Mouse (Mus musculus) ES-E14 (cell line): ENCODE measurements around the gene Gm44502. TPM values are rescaled to one million over a fixed set of nuclear protein-coding genes. Genes with fewer than 3 reads are reported as not detected.

Experiments used
- DNase-seq: peaks from one replicate; pipeline ENCODE4 v3.0.0-alpha.2; 2013; ENCODE audit warnings: low read depth, low spot score
- H3K27ac ChIP-seq: 2 replicates; pipeline ENCODE4 v1.5.1; 2012; ENCODE audit warnings: low read depth, mild to moderate bottlenecking, low read length, moderate library complexity, mixed read lengths; ENCODE audit not compliant: poor library complexity, insufficient read depth, severe bottlenecking
- H3K36me3 ChIP-seq: 2 replicates; pipeline ENCODE4 v1.6.1; 2012; ENCODE audit warnings: mild to moderate bottlenecking, low read length, moderate library complexity, mixed read lengths; ENCODE audit not compliant: control insufficient read depth, poor library complexity, insufficient read depth, severe bottlenecking
- H3K4me1 ChIP-seq, 2 experiments: fragments of 150-350 bp in 1 of 2; sonication (generic) in 1 of 2; 2 replicates each; pipeline ENCODE4 v1.6.1; 2012; ENCODE audit warnings: low read length in 2 of 2, mild to moderate bottlenecking in 1 of 2, mixed read lengths in 1 of 2; ENCODE audit not compliant: control insufficient read depth in 2 of 2, insufficient read depth in 2 of 2, poor library complexity in 1 of 2
- H3K4me3 ChIP-seq, 2 experiments: fragments of 150-350 bp in 1 of 2; sonication (generic) in 1 of 2; 2 replicates each; pipeline ENCODE4 v1.5.1; 2012; ENCODE audit warnings: low read length in 2 of 2, low read depth in 1 of 2, mild to moderate bottlenecking in 1 of 2, mixed read lengths in 1 of 2; ENCODE audit not compliant: insufficient read depth in 1 of 2, poor library complexity in 1 of 2, severe bottlenecking in 1 of 2
- H3K9ac ChIP-seq: 2 replicates; pipeline ENCODE4 v1.6.1; 2012; ENCODE audit warnings: low read depth, mild to moderate bottlenecking, low read length, mixed read lengths; ENCODE audit not compliant: poor library complexity, insufficient read depth, severe bottlenecking
- H3K9me3 ChIP-seq: fragments of 150-350 bp; sonication (generic); 2 replicates; pipeline ENCODE4 v1.6.1; 2012; ENCODE audit warnings: low read depth, mild to moderate bottlenecking, low read length; ENCODE audit not compliant: control insufficient read depth, insufficient read depth
- CHD2 ChIP-seq: IDR thresholded peaks from 2 replicates; pipeline ENCODE4 v1.6.1; 2014; ENCODE audit warnings: mild to moderate bottlenecking, low read depth, low read length, inconsistent platforms
- HCFC1 ChIP-seq: IDR thresholded peaks from 2 replicates; pipeline ENCODE4 v1.6.1; 2012; ENCODE audit warnings: low read length, inconsistent platforms, borderline replicate concordance; ENCODE audit not compliant: insufficient read depth
- MAFK ChIP-seq: IDR thresholded peaks from 2 replicates; pipeline ENCODE4 v1.6.1; 2014; ENCODE audit warnings: mild to moderate bottlenecking, low read depth, low read length, inconsistent platforms; ENCODE audit not compliant: insufficient read depth
- ZC3H11A ChIP-seq: IDR thresholded peaks from 2 replicates; pipeline ENCODE4 v1.6.1; 2012; ENCODE audit warnings: low read depth, mild to moderate bottlenecking, inconsistent platforms, low read length, borderline replicate concordance
- ZNF384 ChIP-seq: IDR thresholded peaks from 2 replicates; pipeline ENCODE4 v1.6.1; 2012; ENCODE audit warnings: low read depth, low read length, inconsistent platforms
- in situ Hi-C, 2 experiments: fragments of 600-800 bp; cut with MboI; formaldehyde crosslinking; loops; one replicate each; pipeline ENCODE4 v1.15.1; 2025; ENCODE audit warnings: low sequenced_read_pairs in 2 of 2, inconsistent platforms in 1 of 2; ENCODE audit not compliant: unreplicated experiment in 2 of 2
- total RNA-seq: library from RNA; depleted of rRNA; stranded (reverse); fragments of 300-350 nt; gene quantifications from 2 replicates; pipeline ENCODE4 v1.2.3, GENCODE M21; 2012

Gene Gm44502
- total RNA-seq, 1 experiment: 0.36 TPM

DNA sequence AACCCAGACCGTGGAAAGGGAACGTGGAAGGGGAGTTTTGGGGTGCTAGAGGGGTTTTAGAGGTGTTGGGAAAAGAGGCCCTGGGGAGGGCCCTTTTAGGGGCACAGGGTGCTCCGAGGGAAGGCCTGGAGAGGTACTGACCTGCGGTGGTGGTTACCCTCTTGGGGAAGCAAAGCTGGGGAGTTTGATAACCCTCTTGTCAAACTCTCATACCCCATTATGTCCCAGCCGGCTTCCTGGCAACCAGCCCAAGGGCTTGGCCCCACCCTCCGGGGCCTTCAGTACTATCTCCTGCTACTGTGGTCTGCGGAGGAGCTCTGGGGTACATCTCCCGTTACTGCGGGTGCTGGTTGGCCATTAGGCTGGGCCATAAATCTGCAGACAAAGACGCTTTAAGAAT lies 50.1 kb downstream of the Gm44502 start:
- no peak for DNase-seq
- H3K4me1 ChIP-seq: peaks cover 2 to 21% of the 10 kb centered on the region in 2 experiments; a peak in 2 of 4 replicates
- TF ChIP-seq ZC3H11A (no peak), CHD2 (no peak), HCFC1 (no peak), MAFK (no peak)

DNA sequence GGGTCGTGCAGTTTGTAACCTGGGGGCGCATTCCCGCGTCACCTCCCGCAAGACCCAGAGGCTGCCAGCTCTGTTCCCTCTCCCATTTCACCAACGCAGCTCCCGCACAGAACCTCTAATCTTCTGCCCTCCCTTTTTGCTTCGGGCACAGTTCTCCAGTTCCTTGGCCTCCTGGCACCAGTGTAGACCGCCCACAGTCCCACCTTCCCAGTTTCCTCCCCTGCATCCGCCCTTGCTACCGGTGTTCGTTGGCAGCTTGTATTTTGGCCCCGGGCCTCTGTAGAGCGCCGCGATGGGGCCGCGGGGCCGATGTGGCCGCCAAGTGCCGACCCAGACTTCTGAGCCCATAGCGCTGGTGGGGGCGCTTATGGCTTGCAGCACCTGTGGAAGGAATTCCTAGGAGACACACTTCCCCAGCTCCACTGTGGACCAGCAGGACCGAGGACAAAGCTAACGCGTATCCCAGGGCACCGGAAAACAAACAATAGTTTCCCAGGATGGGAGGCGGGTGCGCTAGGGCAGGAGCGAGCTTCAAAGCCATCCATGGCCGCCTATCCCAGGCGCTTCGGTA lies 50.6 kb downstream of the Gm44502 start, which contains the start of gene Odf3b:
Gene Odf3b, minus strand, starts transcription at position 452 of the 571 bp plus-strand sequence.
- in situ Hi-C loops: no loop called here
- no peak for DNase-seq
- peak within 1 kb of the TSS; percentile 60 for H3K9ac ChIP-seq
- peaks cover 2 to 21% of the 10 kb centered on the region in 2 experiments; a peak in 2 of 4 replicates for H3K4me1 ChIP-seq
- no peaks in the 10 kb centered on the region for H3K36me3 ChIP-seq
- TF ChIP-seq ZC3H11A: no peak
- TF ChIP-seq CHD2: no peak
- no peak for TF ChIP-seq ZNF384
- no peak for TF ChIP-seq HCFC1
- H3K4me3 ChIP-seq: peak within 1 kb of the TSS; percentile 55 to 63
- no peaks in the 10 kb centered on the region for H3K9me3 ChIP-seq
- no peak within 1 kb of the TSS for H3K27ac ChIP-seq

More for the DNA sequence above, 50.1 kb downstream of the Gm44502 start:
- H3K4me3 ChIP-seq: peak overlapping the region; percentile 55 to 63
- in situ Hi-C loops: no loop called here
- no peaks in the 10 kb centered on the region for H3K36me3 ChIP-seq
- no peak overlapping the region for H3K27ac ChIP-seq
- no peaks in the 10 kb centered on the region for H3K9me3 ChIP-seq
- peak overlapping the region; percentile 60; the same call in 1 of the 2 replicates for H3K9ac ChIP-seq

DNA sequence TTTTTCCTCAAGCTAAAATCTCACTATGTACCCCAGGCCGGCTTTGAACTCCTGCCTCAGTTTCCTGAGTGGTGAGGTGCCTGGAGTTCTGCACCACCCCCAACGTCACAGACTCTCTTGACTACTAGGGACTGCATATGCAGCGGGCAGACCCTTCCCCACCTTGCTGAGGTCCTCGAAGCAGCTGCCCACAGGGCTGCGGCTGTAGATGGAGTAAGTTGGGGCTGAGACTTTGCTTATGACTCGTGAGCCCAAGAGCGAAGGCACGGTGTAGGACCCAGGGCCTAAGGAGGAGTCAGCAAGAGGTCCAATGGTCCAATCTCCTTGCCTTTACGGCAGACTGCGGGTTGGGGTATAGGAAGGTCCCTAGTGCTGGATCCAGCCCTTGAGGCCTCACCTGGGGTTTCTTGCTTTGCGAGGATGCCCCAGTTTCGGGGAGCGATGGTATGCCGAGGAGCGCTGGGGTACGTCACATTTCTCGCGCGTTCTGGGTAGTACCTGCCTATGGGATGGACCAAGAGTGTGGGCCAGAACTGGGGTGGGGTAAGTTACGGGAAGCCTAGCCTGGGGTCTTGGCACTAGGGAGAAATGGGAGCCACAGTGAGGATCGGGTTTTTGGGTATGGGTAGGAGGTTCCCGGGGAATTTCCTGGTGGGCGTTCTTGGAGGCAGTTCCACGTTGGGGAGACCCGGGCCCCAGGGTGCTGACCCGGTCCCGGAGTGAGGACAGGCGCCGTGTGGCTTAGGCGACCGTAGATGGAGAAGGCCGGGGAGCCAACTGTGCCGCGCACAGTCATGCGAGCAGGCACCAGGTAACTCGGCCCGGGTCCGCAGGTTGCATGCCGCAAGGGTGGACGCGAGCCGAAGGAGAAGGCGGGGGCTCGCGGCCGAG lies 51.3 kb downstream of the Gm44502 start:
- H3K4me3 ChIP-seq: peak overlapping the region; percentile 55 to 63
- no peaks in the 10 kb centered on the region for H3K9me3 ChIP-seq
- H3K36me3 ChIP-seq: no peaks in the 10 kb centered on the region
- no peak overlapping the region for H3K27ac ChIP-seq
- in situ Hi-C loops: no loop called here
- H3K9ac ChIP-seq: peak overlapping the region; percentile 60
- H3K4me1 ChIP-seq: peaks cover 2 to 21% of the 10 kb centered on the region in 2 experiments; a peak in 2 of 4 replicates
- TF ChIP-seq ZC3H11A: no peak
- no peak for TF ChIP-seq ZNF384
- no peak for DNase-seq

DNA sequence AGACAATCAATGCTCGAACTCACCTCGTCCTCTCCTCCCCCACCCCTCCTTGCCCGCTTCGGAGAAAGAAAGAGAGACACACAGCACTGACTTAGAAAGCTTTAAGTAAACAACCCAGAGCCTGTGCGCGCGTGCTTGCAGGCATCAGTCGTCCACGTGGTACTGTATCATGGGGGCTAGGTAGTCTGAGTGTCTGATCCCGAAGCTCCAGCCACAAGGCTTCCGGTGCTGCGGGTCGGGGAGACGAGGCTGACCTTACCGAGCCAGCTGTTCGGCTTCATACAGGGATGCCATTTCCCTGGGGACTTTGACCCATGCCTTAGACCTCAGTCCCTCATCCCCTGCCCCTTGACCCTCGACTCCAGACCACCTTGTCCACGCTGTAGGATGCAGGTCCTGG lies 52.1 kb downstream of the Gm44502 start:
- Histone ChIP-seq H3K9ac (no peak overlapping the region), H3K4me3 (peak overlapping the region in 1 of 2 experiments; percentile 9; a peak in 1 of 4 replicates), H3K36me3 (peaks cover 5% of the 10 kb centered on the region), H3K9me3 (no peaks in the 10 kb centered on the region), H3K27ac (no peak overlapping the region), H3K4me1 (peaks cover 4 to 21% of the 10 kb centered on the region in 2 experiments; a peak in 3 of 4 replicates)
- in situ Hi-C loops: no loop called here
- TF ChIP-seq CHD2: no peak
- TF ChIP-seq HCFC1: no peak
- TF ChIP-seq ZC3H11A: no peak
- no peak for TF ChIP-seq MAFK
- no peak for TF ChIP-seq ZNF384
- DNase-seq: no peak
